Comparison of ENCODE assay signal across 7 mouse cellular contexts in genomic region chr11:101424925-101425813, GRCm38 (mm10). TPM values are rescaled to one million over a fixed set of nuclear protein-coding genes. Genes with fewer than 3 reads are reported as not detected.
A peak's percentile ranks its signal among the peaks of the same experiment; 100 is the strongest.
DNase-seq lines count a peak whose midpoint lies in the region; ATAC-seq and TF ChIP-seq lines count a peak whose summit lies in the region.

Gene Rundc1 (plus strand): TSS chr11:101425085.
Gene Ptges3l (minus strand): TSS chr11:101425333.

- intact Hi-C loops in left cerebral cortex, postnatal 4 days (cut with DNase I): no loop called here

- peak within 1 kb of the TSS; percentile 84 for H3K27ac ChIP-seq in embryonic facial prominence, embryonic 10.5 days (replicated peaks)
- peak within 1 kb of the TSS; percentile 88 for H3K27ac ChIP-seq in intestine, postnatal 0 days (ENCODE audit: low read depth, low read length)
- peak within 1 kb of the TSS; percentile 85 for H3K27ac ChIP-seq in midbrain, embryonic 12.5 days (replicated peaks)
- H3K27ac ChIP-seq in small intestine, adult 2 months (ENCODE audit: insufficient read depth, low read depth, low read length): peak within 1 kb of the TSS; percentile 86

- H3K9ac ChIP-seq in intestine, postnatal 0 days (ENCODE audit: low read depth, low read length): peak within 1 kb of the TSS; percentile 67
- peak within 1 kb of the TSS; percentile 75 for H3K9ac ChIP-seq in midbrain, embryonic 12.5 days (replicated peaks)

- peak within 1 kb of the TSS; percentile 82 for H3K4me2 ChIP-seq in intestine, postnatal 0 days (replicated peaks; ENCODE audit: low read depth)
- peak within 1 kb of the TSS; percentile 91 for H3K4me2 ChIP-seq in midbrain, embryonic 12.5 days (replicated peaks)

- ATAC-seq in intestine, postnatal 0 days: peak; percentile 92
- ATAC-seq in midbrain, embryonic 12.5 days (ENCODE audit: low FRiP score, low read depth): peak; percentile 94

- H3K4me1 ChIP-seq in embryonic facial prominence, embryonic 10.5 days: peaks cover 31% of the 10 kb centered on the region
- H3K4me1 ChIP-seq in intestine, postnatal 0 days (replicated peaks; ENCODE audit: control insufficient read depth, insufficient read depth, low read length): 0 out of 2 replicates have a peak, but pooled peaks cover 5% of the 10 kb centered on the region
- peaks cover 24% of the 10 kb centered on the region for H3K4me1 ChIP-seq in midbrain, embryonic 12.5 days
- peaks cover 11% of the 10 kb centered on the region; the same call in 1 of the 2 replicates for H3K4me1 ChIP-seq in small intestine, adult 2 months (ENCODE audit: control insufficient read depth, insufficient read depth, insufficient read length, low read length)

- WGBS in embryonic facial prominence, embryonic 10.5 days: under 1% methylated on average over 81 of the region's 81 CpGs
- under 1% methylated on average over 78 of the region's 81 CpGs for WGBS in intestine, postnatal 0 days
- WGBS in midbrain, embryonic 12.5 days: under 1% methylated on average over 80 of the region's 81 CpGs
- WGBS in small intestine, adult 2 months: under 1% methylated on average over 81 of the region's 81 CpGs

- peak; percentile 78 for TF ChIP-seq POLR2A in small intestine, adult 2 months (IDR thresholded peaks at IDR 0.05; ENCODE audit: low read depth, low read length)

- DNase-seq in adrenal gland, postnatal 10 days: peak; percentile 99
- peak; percentile 99 for DNase-seq in embryonic facial prominence, embryonic 10.5 days (ENCODE audit: low spot score)
- DNase-seq in gonadal fat pad, adult 2 months (ENCODE audit: low read depth): no peak
- DNase-seq in left cerebral cortex, postnatal 4 days: peak; percentile 98

- no peaks in the 10 kb centered on the region for H3K9me3 ChIP-seq in embryonic facial prominence, embryonic 10.5 days
- H3K9me3 ChIP-seq in intestine, postnatal 0 days (ENCODE audit: control insufficient read depth): no peaks in the 10 kb centered on the region
- no peaks in the 10 kb centered on the region for H3K9me3 ChIP-seq in midbrain, embryonic 12.5 days

- peak within 1 kb of the TSS; percentile 100 for H3K4me3 ChIP-seq in embryonic facial prominence, embryonic 10.5 days
- peak within 1 kb of the TSS; percentile 79 for H3K4me3 ChIP-seq in intestine, postnatal 0 days (ENCODE audit: low read depth, low read length)
- peak within 1 kb of the TSS; percentile 83 for H3K4me3 ChIP-seq in midbrain, embryonic 12.5 days
- H3K4me3 ChIP-seq in small intestine, adult 2 months (ENCODE audit: low read depth, low read length): peak within 1 kb of the TSS; percentile 96

- TF ChIP-seq CTCF in intestine, postnatal 0 days (IDR thresholded peaks at IDR 0.05; ENCODE audit: low read depth): peak; percentile 69
- no peak for TF ChIP-seq CTCF in small intestine, adult 2 months (IDR thresholded peaks at IDR 0.05; ENCODE audit: extremely low read depth, insufficient read length, insufficient replicate concordance, low read depth, low read length)

- peaks cover 11% of the 10 kb centered on the region for H3K36me3 ChIP-seq in embryonic facial prominence, embryonic 10.5 days (replicated peaks)
- peaks cover 9% of the 10 kb centered on the region for H3K36me3 ChIP-seq in intestine, postnatal 0 days (ENCODE audit: control insufficient read depth, insufficient read depth)
- peaks cover 13% of the 10 kb centered on the region for H3K36me3 ChIP-seq in midbrain, embryonic 12.5 days
- H3K36me3 ChIP-seq in small intestine, adult 2 months (ENCODE audit: control insufficient read depth, insufficient read depth, low read length): peaks cover 3% of the 10 kb centered on the region

- H3K27me3 ChIP-seq in embryonic facial prominence, embryonic 10.5 days (replicated peaks; ENCODE audit: low read depth, poor library complexity, severe bottlenecking): no peaks in the 10 kb centered on the region
- no peaks in the 10 kb centered on the region for H3K27me3 ChIP-seq in intestine, postnatal 0 days (replicated peaks; ENCODE audit: control insufficient read depth, insufficient read depth, low read length)
- H3K27me3 ChIP-seq in midbrain, embryonic 12.5 days: no peaks in the 10 kb centered on the region; the same call in 1 of the 2 replicates
- H3K27me3 ChIP-seq in small intestine, adult 2 months (ENCODE audit: control insufficient read depth, insufficient read depth, low read length): no peaks in the 10 kb centered on the region

RNA-seq across cellular contexts. Expression of gene Rundc1, which starts in this region (rescaled TPM):
- 10 to 100 TPM; 16.1 to 17.8 TPM for total RNA-seq in adrenal gland, postnatal 10 days (2021)
- 17.5 and 21.4 TPM in 2 replicates for polyA plus RNA-seq in embryonic facial prominence, embryonic 10.5 days (2016; fragmentation: Nextera tagmentation; extraction: Ambion mirVana)
- 25.6 and 26.5 TPM in 2 replicates for polyA plus RNA-seq in gonadal fat pad, adult 2 months (2012; rRNA removed)
- polyA plus RNA-seq in intestine, postnatal 0 days (2015; fragmentation: Nextera tagmentation; extraction: Ambion mirVana): 12.0 and 13.1 TPM in 2 replicates
- total RNA-seq in left cerebral cortex, postnatal 4 days (2021): 10 to 100 TPM; 22.9 to 23.5 TPM
- 27.0 and 30.2 TPM in 2 replicates for polyA plus RNA-seq in midbrain, embryonic 12.5 days (2016; fragmentation: Nextera tagmentation; extraction: Ambion mirVana)
- 15.4 and 23.7 TPM in 2 replicates for polyA plus RNA-seq in small intestine, adult 2 months (2012; rRNA removed)

RNA-seq across cellular contexts. Expression of gene Ptges3l, which starts in this region (rescaled TPM):
- 1 to 10 TPM; 5.6 to 9.5 TPM for total RNA-seq in adrenal gland, postnatal 10 days (2021)
- polyA plus RNA-seq in embryonic facial prominence, embryonic 10.5 days (2016; fragmentation: Nextera tagmentation; extraction: Ambion mirVana): 3.9 and 4.7 TPM in 2 replicates
- polyA plus RNA-seq in gonadal fat pad, adult 2 months (2012; rRNA removed): 12.3 and 15.3 TPM in 2 replicates
- polyA plus RNA-seq in intestine, postnatal 0 days (2015; fragmentation: Nextera tagmentation; extraction: Ambion mirVana): 7.0 and 7.8 TPM in 2 replicates
- 1 to 10 TPM; 1.2 to 2.4 TPM for total RNA-seq in left cerebral cortex, postnatal 4 days (2021)
- 2.3 and 3.1 TPM in 2 replicates for polyA plus RNA-seq in midbrain, embryonic 12.5 days (2016; fragmentation: Nextera tagmentation; extraction: Ambion mirVana)
- 0.51 and 0.89 TPM in 2 replicates for polyA plus RNA-seq in small intestine, adult 2 months (2012; rRNA removed)
